Comparison of ENCODE assay signal across 10 mouse cellular contexts in the genomic region with DNA sequence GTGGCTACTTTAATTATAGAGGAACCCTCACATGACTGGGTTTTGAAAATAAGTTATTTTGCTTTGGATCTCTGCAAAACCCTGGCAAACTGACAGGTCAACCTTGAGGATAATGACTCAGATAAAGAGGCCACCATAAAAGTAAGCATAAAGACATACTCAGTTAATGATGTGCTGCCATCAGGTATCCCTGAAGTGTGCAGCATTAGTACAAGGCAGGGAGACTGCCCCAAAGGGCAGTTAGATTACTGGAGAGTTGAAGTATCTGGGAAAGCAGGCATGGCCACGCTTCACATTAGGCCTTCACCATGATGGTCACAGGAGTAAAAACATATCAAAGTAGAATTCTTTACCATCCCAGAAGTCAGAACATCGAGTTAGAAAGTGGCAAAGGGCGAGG. TPM values are rescaled to one million over a fixed set of nuclear protein-coding genes. Genes with fewer than 3 reads are reported as not detected.
DNase-seq lines count a peak whose midpoint lies in the region; ATAC-seq and TF ChIP-seq lines count a peak whose summit lies in the region.
"Had no signal": no experiment of that assay in that cellular context is flagged by ENCODE, and none has a peak within 500 bp of the region (broad histone marks: within the 10 kb centered on the region; RNA-seq: fewer than 3 reads in every experiment).

No protein-coding gene starts in this region.

- no peak overlapping the region for H3K9ac ChIP-seq in lung, postnatal 0 days (replicated peaks; ENCODE audit: low read depth)
- H3K9ac ChIP-seq in limb, embryonic 14.5 days (ENCODE audit: low read depth, low read length, severe bottlenecking), result peak overlapping the region; percentile 72

- H3K9me3 ChIP-seq in lung, postnatal 0 days (ENCODE audit: low read length), result no peaks in the 10 kb centered on the region
- no peaks in the 10 kb centered on the region for H3K9me3 ChIP-seq in limb, embryonic 14.5 days (ENCODE audit: control insufficient read depth, low read length)

- H3K4me2 ChIP-seq in lung, postnatal 0 days (replicated peaks; ENCODE audit: low read depth, low read length), result peak overlapping the region; percentile 64
- peak overlapping the region; percentile 59 for H3K4me2 ChIP-seq in limb, embryonic 14.5 days (replicated peaks; ENCODE audit: low read depth, low read length, severe bottlenecking)

- no peaks in the 10 kb centered on the region for H3K27me3 ChIP-seq in lung, postnatal 0 days (replicated peaks; ENCODE audit: insufficient read depth, low read length)
- H3K27me3 ChIP-seq in limb, embryonic 14.5 days (ENCODE audit: control insufficient read depth, insufficient read depth, low read length), result no peaks in the 10 kb centered on the region

- peak; percentile 35 for DNase-seq in adrenal gland, adult 2 months
- no peak for DNase-seq in adrenal gland, postnatal 4 days (ENCODE audit: low spot score in 2 of 2)
- DNase-seq in lung, postnatal 0 days (ENCODE audit: low spot score), result no peak
- no peak for DNase-seq in lung, adult 2 months
- no peak for DNase-seq in limb, embryonic 14.5 days (ENCODE audit: low spot score)
- DNase-seq in layer of hippocampus, adult 18-20 months (ENCODE audit: low spot score in 2 of 2), result no peak
- DNase-seq in spleen, postnatal 36 days (ENCODE audit: low spot score in 2 of 2), result no peak
- no peak for DNase-seq in urinary bladder, postnatal 10 days (ENCODE audit: low spot score)
- DNase-seq: cerebellum, adult 9-10 months; left cerebral cortex, postnatal 4 days had no signal

- TF ChIP-seq CTCF in lung, postnatal 0 days (IDR thresholded peaks at IDR 0.05), result no peak
- no peak for TF ChIP-seq CTCF in lung, adult 2 months (IDR thresholded peaks at IDR 0.05; ENCODE audit: insufficient read depth, low read length)

- H3K4me3 ChIP-seq in lung, postnatal 0 days (ENCODE audit: low read depth, low read length), result peak overlapping the region; percentile 64; the same call in 1 of the 2 replicates
- no peak overlapping the region for H3K4me3 ChIP-seq in lung, adult 2 months (replicated peaks; ENCODE audit: extremely low read depth, low read depth, low read length)
- H3K4me3 ChIP-seq in limb, embryonic 14.5 days (replicated peaks; ENCODE audit: low read length), result peak overlapping the region; percentile 65

- no peak for TF ChIP-seq EP300 in lung, postnatal 0 days (IDR thresholded peaks at IDR 0.05)

- H3K4me1 ChIP-seq in lung, postnatal 0 days (ENCODE audit: insufficient read depth, low read depth, low read length), result 0 out of 2 replicates have a peak, but pooled peaks cover 6% of the 10 kb centered on the region
- H3K4me1 ChIP-seq in lung, adult 2 months (ENCODE audit: control insufficient read depth, insufficient read depth, low read length), result peaks cover 2% of the 10 kb centered on the region; the same call in 1 of the 2 replicates
- H3K4me1 ChIP-seq in limb, embryonic 14.5 days (ENCODE audit: control insufficient read depth, insufficient read depth, low read length), result peaks cover 10% of the 10 kb centered on the region

- H3K27ac ChIP-seq in lung, postnatal 0 days (ENCODE audit: low read length), result no peak overlapping the region
- no peak overlapping the region for H3K27ac ChIP-seq in limb, embryonic 14.5 days (replicated peaks; ENCODE audit: low read depth, low read length)

- no peaks in the 10 kb centered on the region for H3K36me3 ChIP-seq in lung, postnatal 0 days (ENCODE audit: insufficient read depth, low read length)
- peaks cover 24% of the 10 kb centered on the region for H3K36me3 ChIP-seq in limb, embryonic 14.5 days (ENCODE audit: control insufficient read depth, insufficient read depth, low read length)

- no peak for ATAC-seq in lung, postnatal 0 days
- no peak for ATAC-seq in limb, embryonic 14.5 days (ENCODE audit: low FRiP score, low read depth)

- TF ChIP-seq POLR2A in lung, adult 2 months (IDR thresholded peaks at IDR 0.05; ENCODE audit: borderline replicate concordance, extremely low read depth, low read depth, low read length), result no peak
- no peak for TF ChIP-seq POLR2A in limb, embryonic 14.5 days (IDR thresholded peaks at IDR 0.05; ENCODE audit: borderline replicate concordance, extremely low read depth, insufficient read depth, insufficient read length)

- 23% methylated on average over 3 of the region's 3 CpGs for WGBS in lung, postnatal 0 days
- whole genome bisulfite sequencing in lung, adult 2 months, result 48% methylated on average over 3 of the region's 3 CpGs
- 59% methylated on average over 3 of the region's 3 CpGs for WGBS in limb, embryonic 14.5 days

RNA-seq across cellular contexts. Expression of a gene that starts 1.3 kb away (rescaled TPM):
- 100 to 1,000 TPM in 1 of 2 experiments, 10 to 100 TPM in 1; 89.7 to 157 TPM for total RNA-seq in adrenal gland, adult 2 months (2021)
- polyA plus RNA-seq in adrenal gland, adult 2 months (2012; rRNA removed), result 2.0 and 2.2 TPM in 2 replicates
- total RNA-seq in adrenal gland, postnatal 4 days (2021), result 10 to 100 TPM; 92.5 to 98.1 TPM
- polyA plus RNA-seq in lung, postnatal 0 days (2015; fragmentation: Nextera tagmentation; extraction: Ambion mirVana), result 132 and 135 TPM in 2 replicates
- 6.8 and 10.6 TPM in 2 replicates for polyA plus RNA-seq in lung, adult 2 months (2012; rRNA removed)
- 76.4 and 132 TPM in 2 replicates for polyA plus RNA-seq in limb, embryonic 14.5 days (2012; rRNA removed)
- polyA plus RNA-seq in limb, embryonic 14.5 days (2014; fragmentation: Nextera tagmentation; extraction: Ambion mirVana), result 218 and 220 TPM in 2 replicates
- total RNA-seq in layer of hippocampus, adult 18-20 months (2021), result 1 to 10 TPM; 3.9 to 5.0 TPM

RNA-seq across cellular contexts. Expression of a gene that starts 10.0 kb away (rescaled TPM):
- total RNA-seq in adrenal gland, adult 2 months (2021), result not detected
- polyA plus RNA-seq in adrenal gland, adult 2 months (2012; rRNA removed), result not detected in 2 replicates
- total RNA-seq in adrenal gland, postnatal 4 days (2021), result not detected
- polyA plus RNA-seq in lung, postnatal 0 days (2015; fragmentation: Nextera tagmentation; extraction: Ambion mirVana), result 0.47 and 0.73 TPM in 2 replicates
- 0.27 and 0.54 TPM in 2 replicates for polyA plus RNA-seq in lung, adult 2 months (2012; rRNA removed)
- polyA plus RNA-seq in limb, embryonic 14.5 days (2012; rRNA removed), result 0.04 TPM in 1 of 2 replicates, not detected in the other
- polyA plus RNA-seq in limb, embryonic 14.5 days (2014; fragmentation: Nextera tagmentation; extraction: Ambion mirVana), result not detected in 2 replicates
- total RNA-seq in layer of hippocampus, adult 18-20 months (2021), result not detected

RNA-seq across cellular contexts. Expression of a gene that starts 51.2 kb away (rescaled TPM):
- total RNA-seq in adrenal gland, adult 2 months (2021), result not detected
- not detected in 2 replicates for polyA plus RNA-seq in adrenal gland, adult 2 months (2012; rRNA removed)
- total RNA-seq in adrenal gland, postnatal 4 days (2021), result not detected
- 1.1 and 1.5 TPM in 2 replicates for polyA plus RNA-seq in lung, postnatal 0 days (2015; fragmentation: Nextera tagmentation; extraction: Ambion mirVana)
- polyA plus RNA-seq in lung, adult 2 months (2012; rRNA removed), result 0.47 and 0.66 TPM in 2 replicates
- not detected in 2 replicates for polyA plus RNA-seq in limb, embryonic 14.5 days (2012; rRNA removed)
- not detected in 2 replicates for polyA plus RNA-seq in limb, embryonic 14.5 days (2014; fragmentation: Nextera tagmentation; extraction: Ambion mirVana)
- under 1 TPM; 0.36 to 0.52 TPM for total RNA-seq in layer of hippocampus, adult 18-20 months (2021)

RNA-seq across cellular contexts. Expression of a gene that starts 55.9 kb away (rescaled TPM):
- under 1 TPM; 0.46 to 0.59 TPM for total RNA-seq in adrenal gland, adult 2 months (2021)
- 0.24 TPM in 1 of 2 replicates, not detected in the other for polyA plus RNA-seq in adrenal gland, adult 2 months (2012; rRNA removed)
- 1 to 10 TPM in 1 of 2 experiments, under 1 TPM in 1; 0.59 to 1.7 TPM for total RNA-seq in adrenal gland, postnatal 4 days (2021)
- polyA plus RNA-seq in lung, postnatal 0 days (2015; fragmentation: Nextera tagmentation; extraction: Ambion mirVana), result 5.1 and 8.0 TPM in 2 replicates
- polyA plus RNA-seq in lung, adult 2 months (2012; rRNA removed), result 6.1 and 6.4 TPM in 2 replicates
- 0.16 TPM in 1 of 2 replicates, not detected in the other for polyA plus RNA-seq in limb, embryonic 14.5 days (2012; rRNA removed)
- not detected in 2 replicates for polyA plus RNA-seq in limb, embryonic 14.5 days (2014; fragmentation: Nextera tagmentation; extraction: Ambion mirVana)
- not detected for total RNA-seq in layer of hippocampus, adult 18-20 months (2021)
- total RNA-seq: left cerebral cortex, postnatal 4 days had no signal

RNA-seq across cellular contexts. Expression of a gene that starts 57.3 kb away (rescaled TPM):
- under 1 TPM; 0.55 TPM for total RNA-seq in adrenal gland, adult 2 months (2021)
- polyA plus RNA-seq in adrenal gland, adult 2 months (2012; rRNA removed), result 1.7 and 2.5 TPM in 2 replicates
- under 1 TPM; 0.62 to 0.71 TPM for total RNA-seq in adrenal gland, postnatal 4 days (2021)
- 6.0 and 6.2 TPM in 2 replicates for polyA plus RNA-seq in lung, postnatal 0 days (2015; fragmentation: Nextera tagmentation; extraction: Ambion mirVana)
- 5.9 and 8.4 TPM in 2 replicates for polyA plus RNA-seq in lung, adult 2 months (2012; rRNA removed)
- polyA plus RNA-seq in limb, embryonic 14.5 days (2012; rRNA removed), result 0.60 and 0.80 TPM in 2 replicates
- polyA plus RNA-seq in limb, embryonic 14.5 days (2014; fragmentation: Nextera tagmentation; extraction: Ambion mirVana), result 0.22 and 0.29 TPM in 2 replicates
- total RNA-seq in layer of hippocampus, adult 18-20 months (2021), result 1 to 10 TPM; 4.8 to 5.3 TPM
